Comparison of ENCODE assay signal across 20 mouse cellular contexts in the genomic region with DNA sequence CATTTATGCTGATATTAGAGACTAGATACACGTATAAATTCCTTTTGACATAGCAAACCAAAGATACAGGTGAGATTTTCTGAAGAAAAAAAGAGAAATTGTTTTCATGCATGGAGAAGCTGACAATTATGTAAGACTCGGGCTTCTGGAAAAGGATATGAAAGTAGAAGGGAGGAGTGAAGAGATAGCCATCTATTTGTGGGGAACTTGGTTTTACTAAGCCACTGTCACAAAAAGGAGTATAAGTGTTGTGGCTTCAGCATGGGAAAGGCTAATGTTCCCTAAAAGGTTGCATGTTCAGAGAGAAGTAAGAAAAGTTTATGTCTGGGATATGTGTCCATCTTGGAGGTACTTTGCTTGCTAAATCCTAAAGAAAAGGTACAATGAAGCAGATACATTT.
"Had no signal": no experiment of that assay in that cellular context is flagged by ENCODE, and none has a peak within 500 bp of the region (broad histone marks: within the 10 kb centered on the region; RNA-seq: fewer than 3 reads in every experiment).

No protein-coding gene starts in this region.

- ATAC-seq: forebrain, embryonic 13.5 days; forebrain, embryonic 14.5 days; forebrain, embryonic 15.5 days; forebrain, embryonic 16.5 days; forebrain, postnatal 0 days had no signal

- DNase-seq: cerebellum, adult 9-10 months; cerebellum, adult 9-11 months; cerebellum, postnatal 10 days; cerebellum, postnatal 14 days; cerebellum, postnatal 25 days; cerebellum, postnatal 36 days; embryo, embryonic 11 days; forebrain, postnatal 0 days; gastrocnemius, adult 2 months; gastrocnemius, postnatal 10 days; gastrocnemius, postnatal 14 days; gastrocnemius, postnatal 25 days; gastrocnemius, postnatal 36 days; heart, adult 11 months; heart, adult 18-20 months; heart, adult 2 months had no signal
